Mouse (Mus musculus) lung, embryonic 14.5 days (tissue): ENCODE measurements around the gene Ezh2. TPM values are rescaled to one million over a fixed set of nuclear protein-coding genes. Genes with fewer than 3 reads are reported as not detected.
"Not testable (repeated sequence)": the region's sequence is repeated elsewhere in the genome, so short reads cannot be mapped to it uniquely, and the experiment has no call there.

Experiments
- ATAC-seq: fragments of 200-750 bp; cut with Nextera tagmentation; 2 replicates; pipeline ENCODE4 v1.8.0; 2017; ENCODE audit warnings: mild to moderate bottlenecking, moderate TSS enrichment, moderate library complexity; ENCODE audit not compliant: insufficient read depth
- DNase-seq: peaks from one replicate; pipeline ENCODE4 v3.0.0-alpha.2; 2015
- H3K27ac ChIP-seq: fragments of 300-500 bp; sonication (generic); 2 replicates; pipeline ENCODE4 v1.5.1; 2014; ENCODE audit warnings: low read depth, mild to moderate bottlenecking, moderate library complexity
- H3K27me3 ChIP-seq: fragments of 300-500 bp; sonication (generic); 2 replicates; pipeline ENCODE4 v1.6.1; 2014; ENCODE audit warnings: low read length, control low read depth; ENCODE audit not compliant: insufficient read depth
- H3K36me3 ChIP-seq: fragments of 300-500 bp; sonication (generic); 2 replicates; pipeline ENCODE4 v1.6.1; 2014; ENCODE audit warnings: control low read depth; ENCODE audit not compliant: insufficient read depth
- H3K4me1 ChIP-seq: fragments of 300-500 bp; sonication (generic); 2 replicates; pipeline ENCODE4 v1.6.1; 2014; ENCODE audit warnings: antibody characterized with exemption, control low read depth; ENCODE audit not compliant: insufficient read depth
- H3K4me2 ChIP-seq: fragments of 300-500 bp; sonication (generic); 2 replicates; pipeline ENCODE4 v1.6.1; 2014; ENCODE audit warnings: mild to moderate bottlenecking
- H3K4me3 ChIP-seq: fragments of 300-500 bp; sonication (generic); 2 replicates; pipeline ENCODE4 v1.5.1; 2014; ENCODE audit warnings: low read depth, low read length
- H3K9ac ChIP-seq: fragments of 300-500 bp; sonication (generic); 2 replicates; pipeline ENCODE4 v1.6.1; 2014
- H3K9me3 ChIP-seq: fragments of 300-500 bp; sonication (generic); 2 replicates; pipeline ENCODE4 v1.6.1; 2016; ENCODE audit warnings: low read depth, low read length, control low read depth
- CTCF ChIP-seq: IDR thresholded peaks from 2 replicates; pipeline ENCODE4 v1.5.1; 2016; ENCODE audit warnings: antibody characterized with exemption, low read depth
- WGBS: fragments of 180-500 bp; shearing (Covaris S2); extraction: QIAGEN DNeasy Blood & Tissue Kit; methylation state at CpG from one replicate; pipeline ENCODE4 v1.1.7; 2014; 5-methylcytosine and 5-hydroxymethylcytosine counted together
- polyA plus RNA-seq: library from polyadenylated mRNA; unstranded; fragments of >200 nt; fragmentation: Nextera tagmentation; extraction: Ambion mirVana; gene quantifications from 2 replicates; pipeline ENCODE4 v1.2.1, GENCODE M21; 2014

The Ezh2 gene
- polyA plus RNA-seq, 1 experiment from 2014 or later, result 102 TPM

DNA sequence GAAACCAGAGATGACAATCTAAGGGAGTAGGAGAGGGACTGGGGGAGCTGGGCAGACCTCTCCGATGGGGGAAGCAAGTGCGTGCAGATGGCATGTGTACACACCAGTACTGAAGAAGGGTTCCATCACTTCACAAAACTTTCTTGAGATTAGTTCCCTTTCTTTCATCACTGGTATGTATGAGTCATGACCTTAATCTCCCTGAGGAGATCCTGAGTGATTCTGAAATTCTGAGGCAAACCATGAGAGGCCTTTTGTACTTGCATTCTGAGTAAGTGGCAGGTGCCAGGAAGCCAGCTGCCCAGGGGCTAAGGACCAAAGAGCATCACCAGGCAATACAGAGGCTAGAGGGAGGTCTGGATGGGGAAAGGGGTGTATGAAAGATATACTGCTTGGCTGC lies 25.9 kb upstream of the Ezh2 start:
- no peaks in the 10 kb centered on the region for H3K9me3 ChIP-seq
- H3K36me3 ChIP-seq, result no peaks in the 10 kb centered on the region
- no peak overlapping the region for H3K4me3 ChIP-seq
- ATAC-seq, result no peak
- TF ChIP-seq CTCF, result no peak
- no peak overlapping the region for H3K4me2 ChIP-seq
- WGBS, result 61% methylated on average over 2 of the region's 2 CpGs
- no peak overlapping the region for H3K27ac ChIP-seq
- DNase-seq, result no peak
- no peaks in the 10 kb centered on the region for H3K4me1 ChIP-seq
- H3K9ac ChIP-seq, result no peak overlapping the region
- no peaks in the 10 kb centered on the region for H3K27me3 ChIP-seq

DNA sequence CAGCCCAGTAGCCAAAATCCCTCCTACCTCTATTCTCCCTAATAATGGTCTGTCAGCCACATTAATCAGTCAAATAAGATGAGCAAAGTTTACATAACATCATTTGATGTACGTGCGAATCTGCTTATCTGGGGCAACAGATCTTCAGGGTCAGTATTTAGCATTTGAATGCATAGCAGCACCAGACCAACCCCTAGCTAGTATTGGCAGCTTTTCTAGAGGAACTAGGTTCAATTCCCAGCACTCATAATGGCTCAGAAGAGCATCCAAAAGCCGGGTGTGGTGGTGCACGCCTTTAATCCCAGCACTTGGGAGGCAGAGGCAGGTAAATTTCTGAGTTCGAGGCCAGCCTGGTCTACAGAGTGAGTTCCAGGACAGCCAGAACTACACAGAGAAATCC lies 13.2 kb upstream of the Ezh2 start:
- not testable (repeated sequence) for H3K27ac ChIP-seq, H3K4me3 ChIP-seq, ATAC-seq, H3K27me3 ChIP-seq, H3K9me3 ChIP-seq, DNase-seq, H3K36me3 ChIP-seq, H3K4me1 ChIP-seq, H3K9ac ChIP-seq, H3K4me2 ChIP-seq
- WGBS, result 58% methylated on average over 5 of the region's 5 CpGs

DNA sequence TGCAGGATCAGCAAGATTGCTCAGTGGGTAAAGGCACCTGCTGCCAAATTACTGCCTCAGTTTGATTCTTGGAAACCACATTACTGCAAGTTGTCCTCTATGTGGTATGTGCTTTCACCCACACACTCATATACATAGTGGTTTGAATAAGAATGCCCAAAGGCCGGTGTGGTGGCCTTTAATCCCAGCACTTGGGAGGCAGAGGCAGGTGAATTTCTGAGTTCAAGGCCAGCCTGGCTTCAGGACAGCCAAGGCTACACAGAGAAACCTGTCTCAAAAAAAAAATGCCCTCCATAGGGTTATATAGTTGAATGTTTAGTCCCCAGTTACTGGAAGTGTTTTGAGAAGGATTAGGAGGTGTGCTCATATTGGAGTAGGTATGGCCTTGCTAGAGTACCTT lies 6.8 kb upstream of the Ezh2 start:
- no peak overlapping the region for H3K4me3 ChIP-seq
- 68% methylated on average over 1 of the region's 1 CpGs for WGBS
- no peak for TF ChIP-seq CTCF
- H3K4me2 ChIP-seq, result no peak overlapping the region
- H3K9ac ChIP-seq, result no peak overlapping the region
- no peaks in the 10 kb centered on the region for H3K9me3 ChIP-seq
- no peaks in the 10 kb centered on the region for H3K36me3 ChIP-seq
- ATAC-seq (no peak), DNase-seq (no peak)
- H3K27me3 ChIP-seq, result no peaks in the 10 kb centered on the region
- H3K27ac ChIP-seq, result no peak overlapping the region
- no peaks in the 10 kb centered on the region for H3K4me1 ChIP-seq

DNA sequence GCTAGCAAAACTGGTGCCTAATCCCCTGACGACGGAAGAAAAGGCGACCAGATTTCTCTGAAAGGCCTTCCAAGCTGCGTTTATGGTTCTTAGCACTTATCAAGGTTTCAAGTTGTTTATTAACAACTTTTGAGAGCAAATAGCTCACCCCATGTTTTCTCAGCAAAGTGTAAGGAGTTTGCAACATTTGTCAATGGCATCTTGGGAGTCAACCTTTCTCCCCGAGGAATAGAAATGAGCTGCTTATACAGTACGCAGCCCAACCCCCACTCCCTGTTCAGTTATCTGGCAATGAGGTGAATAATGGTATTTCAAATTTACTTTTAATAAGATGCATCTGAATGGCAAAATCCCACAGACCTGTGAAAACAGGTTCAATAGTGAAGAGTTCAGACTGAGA lies 555 bp upstream of the Ezh2 start:
- Histone ChIP-seq H3K36me3 (no peaks in the 10 kb centered on the region), H3K27ac (peak overlapping the region; percentile 100), H3K9me3 (no peaks in the 10 kb centered on the region), H3K4me1 (no peaks in the 10 kb centered on the region), H3K27me3 (no peaks in the 10 kb centered on the region), H3K9ac (peak overlapping the region; percentile 99), H3K4me3 (peak overlapping the region; percentile 95), H3K4me2 (peak overlapping the region; percentile 82)
- WGBS, result 3% methylated on average over 6 of the region's 6 CpGs
- TF ChIP-seq CTCF, result no peak
- no peak for DNase-seq
- no peak for ATAC-seq

DNA sequence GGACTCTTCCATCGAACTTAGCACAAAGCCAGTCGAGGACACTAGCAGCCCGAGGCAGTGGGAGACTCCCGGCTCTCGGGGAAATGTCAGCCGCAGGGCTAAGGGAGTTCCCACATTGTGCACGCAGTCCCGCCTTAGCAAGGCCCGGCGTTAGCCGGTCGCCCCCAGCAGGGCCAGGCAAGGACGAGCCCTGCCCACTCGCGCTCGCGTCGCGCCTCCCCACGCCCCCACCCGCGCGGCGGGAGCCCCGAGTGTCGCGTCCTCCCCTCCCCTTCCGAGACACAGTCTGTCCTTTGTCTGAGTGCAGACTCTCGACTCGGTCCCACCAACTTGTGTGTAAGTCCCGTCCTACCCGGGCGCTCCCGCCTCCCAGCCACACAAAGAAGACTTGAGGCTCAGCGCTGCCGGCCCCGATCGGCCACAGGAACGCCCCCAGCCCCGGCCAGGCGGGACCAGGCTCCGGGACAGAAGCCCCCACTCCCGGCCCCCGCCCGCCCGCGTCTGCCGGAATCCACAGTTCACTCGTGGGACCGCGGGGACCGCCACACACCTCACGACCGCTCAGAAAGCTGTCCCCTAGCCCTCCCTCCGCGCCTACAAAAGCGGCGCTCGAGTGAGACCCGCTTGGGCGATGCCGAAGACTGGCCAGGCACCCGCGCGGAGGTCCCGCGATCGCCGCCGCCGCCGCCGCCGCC lies 853 bp downstream of the Ezh2 start:
- H3K27ac ChIP-seq, result peak overlapping the region; percentile 100
- no peaks in the 10 kb centered on the region for H3K9me3 ChIP-seq
- H3K4me1 ChIP-seq, result no peaks in the 10 kb centered on the region
- H3K9ac ChIP-seq, result peak overlapping the region; percentile 99
- ATAC-seq (peak; percentile 68), DNase-seq (peak; percentile 82)
- no peaks in the 10 kb centered on the region for H3K27me3 ChIP-seq
- H3K4me2 ChIP-seq, result peak overlapping the region; percentile 82
- no peaks in the 10 kb centered on the region for H3K36me3 ChIP-seq
- WGBS, result under 1% methylated on average over 74 of the region's 74 CpGs
- peak overlapping the region; percentile 95 for H3K4me3 ChIP-seq
- TF ChIP-seq CTCF, result no peak

DNA sequence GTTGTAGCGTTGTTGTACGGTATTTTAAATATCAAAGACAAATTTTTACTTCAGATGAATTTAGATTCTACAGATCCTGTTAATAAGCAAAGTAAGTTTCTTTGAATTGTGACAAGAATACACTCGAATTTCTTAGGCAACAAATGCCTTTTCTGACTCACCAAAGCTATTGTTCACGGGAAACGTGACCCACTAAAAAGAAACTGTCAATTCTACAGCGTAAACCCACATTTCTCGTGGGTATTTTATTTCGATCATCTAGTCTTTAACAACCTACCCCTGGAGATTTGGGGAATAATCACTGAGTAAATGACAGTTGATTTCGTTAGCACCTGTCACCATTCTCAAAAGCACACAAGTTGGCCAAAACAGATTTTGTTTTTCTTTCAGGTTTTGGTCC lies 1.6 kb downstream of the Ezh2 start:
- WGBS, result 4% methylated on average over 9 of the region's 9 CpGs
- peak overlapping the region; percentile 100; the same call in 1 of the 2 replicates for H3K27ac ChIP-seq
- H3K36me3 ChIP-seq, result no peaks in the 10 kb centered on the region
- no peaks in the 10 kb centered on the region for H3K4me1 ChIP-seq
- H3K9me3 ChIP-seq, result no peaks in the 10 kb centered on the region
- peak overlapping the region; percentile 82 for H3K4me2 ChIP-seq
- no peak for TF ChIP-seq CTCF
- ATAC-seq (no peak), DNase-seq (no peak)
- H3K9ac ChIP-seq, result peak overlapping the region; percentile 99
- no peaks in the 10 kb centered on the region for H3K27me3 ChIP-seq
- H3K4me3 ChIP-seq, result peak overlapping the region; percentile 95

DNA sequence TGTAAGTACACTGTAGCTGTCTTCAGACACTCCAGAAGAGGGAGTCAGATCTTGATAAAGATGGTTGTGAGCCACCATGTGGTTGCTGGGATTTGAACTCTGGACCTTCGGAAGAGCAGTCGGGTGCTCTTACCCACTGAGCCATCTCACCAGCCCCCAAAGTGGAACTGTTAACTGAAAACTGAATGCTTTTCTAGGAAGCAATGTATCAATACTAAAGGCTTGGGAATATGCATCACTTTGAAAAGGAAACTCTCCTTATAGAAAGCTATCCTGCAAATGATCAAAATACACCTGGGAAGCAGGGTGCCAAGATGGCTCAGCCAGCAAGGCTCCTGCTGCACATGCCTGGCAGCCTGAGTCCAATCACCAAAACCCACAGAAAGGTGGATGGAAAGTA lies 7.8 kb downstream of the Ezh2 start:
- not testable (repeated sequence) for ATAC-seq

More for the DNA sequence above, 7.8 kb downstream of the Ezh2 start:
- not testable (repeated sequence) for H3K4me2 ChIP-seq, H3K36me3 ChIP-seq, H3K27me3 ChIP-seq, H3K9me3 ChIP-seq, DNase-seq, H3K4me3 ChIP-seq, H3K4me1 ChIP-seq, H3K9ac ChIP-seq, H3K27ac ChIP-seq
- WGBS, result 94% methylated on average over 2 of the region's 2 CpGs
